Comparison of ENCODE assay signal across 8 mouse cellular contexts in genomic region chr1:72577481-72577922, GRCm38 (mm10). TPM values are rescaled to one million over a fixed set of nuclear protein-coding genes. Genes with fewer than 3 reads are reported as not detected.
DNase-seq lines count a peak whose midpoint lies in the region; ATAC-seq lines count a peak whose summit lies in the region.

No protein-coding gene starts in this region.

- H3K36me3 ChIP-seq in kidney, embryonic 16.5 days (ENCODE audit: insufficient read depth, low read length) = no peaks in the 10 kb centered on the region
- H3K36me3 ChIP-seq in embryonic facial prominence, embryonic 11.5 days (replicated peaks; ENCODE audit: control insufficient read depth, insufficient read depth, low read depth, low read length) = no peaks in the 10 kb centered on the region
- no peaks in the 10 kb centered on the region for H3K36me3 ChIP-seq in hindbrain, embryonic 16.5 days (ENCODE audit: control insufficient read depth, insufficient read depth, low read length)
- no peaks in the 10 kb centered on the region for H3K36me3 ChIP-seq in neural tube, embryonic 13.5 days

- H3K4me1 ChIP-seq in kidney, embryonic 16.5 days (ENCODE audit: insufficient read depth, low read length) = peaks cover 5% of the 10 kb centered on the region; the same call in 1 of the 2 replicates
- peaks cover 3% of the 10 kb centered on the region; the same call in 1 of the 2 replicates for H3K4me1 ChIP-seq in embryonic facial prominence, embryonic 11.5 days (ENCODE audit: control insufficient read depth, insufficient read depth, low read length)
- peaks cover 11% of the 10 kb centered on the region for H3K4me1 ChIP-seq in hindbrain, embryonic 16.5 days (ENCODE audit: control insufficient read depth, insufficient read depth, low read depth, low read length)
- peaks cover 31% of the 10 kb centered on the region for H3K4me1 ChIP-seq in neural tube, embryonic 13.5 days (replicated peaks)

- H3K27me3 ChIP-seq in kidney, embryonic 16.5 days (ENCODE audit: insufficient read depth, low read length) = peaks cover 10% of the 10 kb centered on the region; the same call in 1 of the 2 replicates
- no peaks in the 10 kb centered on the region for H3K27me3 ChIP-seq in embryonic facial prominence, embryonic 11.5 days (ENCODE audit: control insufficient read depth, insufficient read depth, low read length)
- no peaks in the 10 kb centered on the region for H3K27me3 ChIP-seq in hindbrain, embryonic 16.5 days (replicated peaks; ENCODE audit: control insufficient read depth, insufficient read depth, low read length)
- no peaks in the 10 kb centered on the region for H3K27me3 ChIP-seq in neural tube, embryonic 13.5 days

- H3K27ac ChIP-seq in kidney, embryonic 16.5 days (ENCODE audit: low read length) = no peak overlapping the region
- no peak overlapping the region for H3K27ac ChIP-seq in embryonic facial prominence, embryonic 11.5 days (replicated peaks; ENCODE audit: low read depth, low read length)
- H3K27ac ChIP-seq in hindbrain, embryonic 16.5 days (ENCODE audit: low read depth, low read length) = no peak overlapping the region
- H3K27ac ChIP-seq in neural tube, embryonic 13.5 days (replicated peaks) = peak overlapping the region; percentile 72

- 4% methylated on average over 12 of the region's 12 CpGs for WGBS in kidney, embryonic 16.5 days
- WGBS in embryonic facial prominence, embryonic 11.5 days = 2% methylated on average over 12 of the region's 12 CpGs
- 4% methylated on average over 12 of the region's 12 CpGs for WGBS in hindbrain, embryonic 16.5 days
- 2% methylated on average over 12 of the region's 12 CpGs for WGBS in neural tube, embryonic 13.5 days

- no peaks in the 10 kb centered on the region for H3K9me3 ChIP-seq in kidney, embryonic 16.5 days (ENCODE audit: low read length)
- H3K9me3 ChIP-seq in embryonic facial prominence, embryonic 11.5 days (replicated peaks; ENCODE audit: control insufficient read depth, low read length) = no peaks in the 10 kb centered on the region
- no peaks in the 10 kb centered on the region for H3K9me3 ChIP-seq in hindbrain, embryonic 16.5 days (ENCODE audit: control insufficient read depth, low read length)
- no peaks in the 10 kb centered on the region for H3K9me3 ChIP-seq in neural tube, embryonic 13.5 days

- H3K9ac ChIP-seq in kidney, embryonic 16.5 days (replicated peaks; ENCODE audit: low read length) = no peak overlapping the region
- H3K9ac ChIP-seq in embryonic facial prominence, embryonic 11.5 days (replicated peaks; ENCODE audit: low read length) = no peak overlapping the region
- peak overlapping the region; percentile 44 for H3K9ac ChIP-seq in hindbrain, embryonic 16.5 days (ENCODE audit: low read depth, low read length)
- H3K9ac ChIP-seq in neural tube, embryonic 13.5 days = 0 out of 2 replicates have a peak overlapping the region, but pooled peaks have one; percentile 18

- DNase-seq in kidney, adult 8-10 months = no peak
- DNase-seq in embryonic facial prominence, embryonic 11.5 days (ENCODE audit: low spot score) = peak; percentile 27
- no peak for DNase-seq in urinary bladder, postnatal 36 days (ENCODE audit: low spot score in 2 of 2)
- no peak for DNase-seq in thymus, postnatal 10 days (ENCODE audit: low spot score in 2 of 2)
- no peak for DNase-seq in thymus, postnatal 25 days

- no peak overlapping the region for H3K4me3 ChIP-seq in kidney, embryonic 16.5 days (ENCODE audit: low read length)
- H3K4me3 ChIP-seq in embryonic facial prominence, embryonic 11.5 days (ENCODE audit: low read depth, low read length) = no peak overlapping the region
- H3K4me3 ChIP-seq in hindbrain, embryonic 16.5 days (ENCODE audit: low read length) = peak overlapping the region; percentile 10; the same call in 1 of the 2 replicates
- H3K4me3 ChIP-seq in neural tube, embryonic 13.5 days = 0 out of 2 replicates have a peak overlapping the region, but pooled peaks have one; percentile 3

- peak overlapping the region; percentile 32 for H3K4me2 ChIP-seq in kidney, embryonic 16.5 days (replicated peaks; ENCODE audit: low read depth, low read length)
- H3K4me2 ChIP-seq in embryonic facial prominence, embryonic 11.5 days (ENCODE audit: low read depth, low read length) = no peak overlapping the region
- peak overlapping the region; percentile 42 for H3K4me2 ChIP-seq in hindbrain, embryonic 16.5 days (ENCODE audit: low read length)
- peak overlapping the region; percentile 39 for H3K4me2 ChIP-seq in neural tube, embryonic 13.5 days

- ATAC-seq in kidney, embryonic 16.5 days (ENCODE audit: low FRiP score, low TSS enrichment) = 0 out of 2 replicates have a peak, but pooled peaks have one; percentile 29
- ATAC-seq in embryonic facial prominence, embryonic 11.5 days (replicated peaks; ENCODE audit: insufficient number of reproducible peaks, low FRiP score, low TSS enrichment, low read depth) = no peak
- ATAC-seq in hindbrain, embryonic 16.5 days = no peak
- no peak for ATAC-seq in neural tube, embryonic 13.5 days (ENCODE audit: low read depth)

RNA-seq across cellular contexts. Expression of gene Smarcal1, which starts 5.5 kb away (rescaled TPM):
- 26.2 and 27.5 TPM in 2 replicates for polyA plus RNA-seq in kidney, embryonic 16.5 days (2015; fragmentation: Nextera tagmentation; extraction: Ambion mirVana)
- 36.2 and 38.9 TPM in 2 replicates for polyA plus RNA-seq in embryonic facial prominence, embryonic 11.5 days (2014; fragmentation: Nextera tagmentation; extraction: Ambion mirVana)
- polyA plus RNA-seq in hindbrain, embryonic 16.5 days (2015; fragmentation: Nextera tagmentation; extraction: Ambion mirVana) = 26.2 and 27.8 TPM in 2 replicates
- polyA plus RNA-seq in neural tube, embryonic 13.5 days (2015; fragmentation: Nextera tagmentation; extraction: Ambion mirVana) = 23.1 and 24.0 TPM in 2 replicates

RNA-seq across cellular contexts. Expression of gene March4, which starts 40.8 kb away (rescaled TPM):
- polyA plus RNA-seq in kidney, embryonic 16.5 days (2015; fragmentation: Nextera tagmentation; extraction: Ambion mirVana) = 0.04 and 0.10 TPM in 2 replicates
- 0.10 TPM in 1 of 2 replicates, not detected in the other for polyA plus RNA-seq in embryonic facial prominence, embryonic 11.5 days (2014; fragmentation: Nextera tagmentation; extraction: Ambion mirVana)
- 9.4 and 10.3 TPM in 2 replicates for polyA plus RNA-seq in hindbrain, embryonic 16.5 days (2015; fragmentation: Nextera tagmentation; extraction: Ambion mirVana)
- polyA plus RNA-seq in neural tube, embryonic 13.5 days (2015; fragmentation: Nextera tagmentation; extraction: Ambion mirVana) = 7.2 and 7.8 TPM in 2 replicates

Comparison
In these comparisons a context has a peak if more than half of its experiments do, and no peak if none do; other contexts are left out.
1. H3K4me3 ChIP-seq: peak in hindbrain, embryonic 16.5 days (single experiment) and neural tube, embryonic 13.5 days (single experiment); none in kidney, embryonic 16.5 days (single experiment) and embryonic facial prominence, embryonic 11.5 days (single experiment).
2. H3K9ac ChIP-seq: peak in hindbrain, embryonic 16.5 days (single experiment) and neural tube, embryonic 13.5 days (single experiment); none in kidney, embryonic 16.5 days (single experiment) and embryonic facial prominence, embryonic 11.5 days (single experiment).